Mouse (Mus musculus) CH12.LX (cell line): ENCODE results near the gene Scn4b.

Experiments
- EP300 ChIP-seq: IDR thresholded peaks from 2 replicates; pipeline ENCODE4 v1.6.1; 2011; ENCODE audit warnings: low read length, improper control_type of control experiment
- RCOR1 ChIP-seq: conservative IDR thresholded peaks from 2 replicates; pipeline ENCODE4 v1.6.1; 2012; ENCODE audit warnings: low read depth, mild to moderate bottlenecking, inconsistent platforms, low read length, improper control_type of control experiment
- SIN3A ChIP-seq: IDR thresholded peaks from 2 replicates; pipeline ENCODE4 v1.6.1; 2012; ENCODE audit warnings: low read length, improper control_type of control experiment, inconsistent platforms
- ZC3H11A ChIP-seq: IDR thresholded peaks from 2 replicates; pipeline ENCODE4 v1.6.1; 2012; ENCODE audit warnings: low read depth, mild to moderate bottlenecking, inconsistent platforms, low read length, improper control_type of control experiment

DNA sequence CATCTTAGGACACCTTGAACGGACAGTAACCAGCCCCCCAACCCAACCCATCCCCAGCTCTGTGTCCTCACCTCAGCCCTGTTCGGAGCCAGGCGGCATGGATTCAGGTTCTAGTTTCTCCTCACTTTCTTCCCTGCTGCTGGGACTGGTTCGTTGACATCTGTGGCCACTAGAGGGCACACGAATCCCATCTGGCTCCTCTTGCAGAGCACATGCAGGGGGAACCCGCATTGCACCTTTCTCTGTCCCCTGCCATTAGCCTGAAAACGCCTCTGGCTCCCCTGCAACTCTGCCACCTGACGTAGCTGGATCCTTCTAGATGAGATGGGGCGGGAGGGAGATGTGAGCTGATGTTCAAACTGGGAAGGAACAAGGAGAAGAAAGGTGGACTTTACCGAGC, 16.4 kb upstream of the Scn4b start:
- TF ChIP-seq EP300 (no peak), SIN3A (no peak), ZC3H11A (peak; percentile 10; the same call in 1 of the 2 replicates), RCOR1 (no peak)
